Mouse (Mus musculus): ENCODE measurements at regions not wholly inside any gene's neighbourhood (a gene's known extent, or its start where the extent isn't known, plus 50 kb on each side); places are given as distances from the start of the nearest gene placed in this dataset.

DNA sequence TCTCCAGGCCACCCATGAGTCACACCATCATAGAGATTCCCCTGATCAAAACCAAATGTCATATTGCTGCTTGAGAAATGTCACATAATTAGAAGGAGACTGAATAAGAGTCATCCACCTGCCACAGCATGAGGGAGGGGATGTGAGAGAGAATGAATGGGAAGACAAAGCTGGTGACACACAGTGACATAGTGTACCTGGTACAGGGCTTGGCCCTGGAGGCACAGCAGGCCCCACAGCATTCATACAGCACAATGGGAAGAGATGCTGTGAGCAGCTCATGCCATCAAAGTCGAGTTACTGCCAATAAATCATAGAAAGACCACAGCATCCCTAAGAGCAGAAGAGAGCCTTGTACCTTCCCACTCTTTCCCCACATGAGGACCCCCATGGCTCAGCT is 327.8 kb downstream of the Pax3 start:
- no peak for TF ChIP-seq FOSL1 (IDR thresholded peaks at IDR 0.05; ENCODE audit: insufficient read depth, low read length, poor library complexity, severe bottlenecking)
- Histone ChIP-seq H3K36me3 (ENCODE audit: control insufficient read depth, insufficient read depth) (no peaks in the 10 kb centered on the region), H3K79me2 (ENCODE audit: control insufficient read depth, insufficient read depth) (no peaks in the 10 kb centered on the region)

DNA sequence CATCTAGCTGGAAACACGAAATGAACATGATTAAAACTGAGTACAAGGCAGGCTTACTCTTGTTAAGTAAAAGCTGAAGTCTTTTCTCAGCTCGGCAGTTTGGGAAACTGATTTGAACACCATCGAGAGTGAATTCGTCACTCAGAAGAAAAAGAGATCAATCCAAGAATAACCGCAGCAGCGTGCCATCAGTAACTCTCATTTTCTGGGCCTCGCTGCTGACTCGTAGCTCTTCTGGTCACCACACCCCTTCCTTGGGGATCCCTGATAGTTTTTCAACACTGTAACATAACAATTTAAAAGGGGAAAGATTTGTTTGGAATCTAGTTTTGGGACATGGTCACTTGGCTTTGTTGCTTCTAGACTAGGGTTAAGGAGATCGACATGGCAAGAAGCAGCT is 337.0 kb downstream of the Pax3 start:
- H3K79me2 ChIP-seq (ENCODE audit: control insufficient read depth, insufficient read depth): no peaks in the 10 kb centered on the region
- no peak for TF ChIP-seq FOSL1 (IDR thresholded peaks at IDR 0.05; ENCODE audit: insufficient read depth, low read length, poor library complexity, severe bottlenecking)
- no peak for TF ChIP-seq CTCF (IDR thresholded peaks at IDR 0.05; ENCODE audit: control insufficient read depth, insufficient read depth, insufficient read length)
- no peaks in the 10 kb centered on the region for H3K36me3 ChIP-seq (ENCODE audit: control insufficient read depth, insufficient read depth)
- H3K4me3 ChIP-seq (ENCODE audit: insufficient read depth, poor library complexity, severe bottlenecking): no peak overlapping the region
- no peak overlapping the region for H3ac ChIP-seq (ENCODE audit: control insufficient read depth, insufficient read length, low read depth)
- no peaks in the 10 kb centered on the region for H3K27me3 ChIP-seq (ENCODE audit: control insufficient read depth, insufficient read depth, insufficient read length)
- H3K79me3 ChIP-seq (ENCODE audit: low read depth): no peaks in the 10 kb centered on the region

More for the DNA sequence above, 327.8 kb downstream of the Pax3 start:
- Histone ChIP-seq H3K4me3 (ENCODE audit: insufficient read depth, poor library complexity, severe bottlenecking) (no peak overlapping the region), H3K79me3 (ENCODE audit: low read depth) (no peaks in the 10 kb centered on the region), H3ac (ENCODE audit: control insufficient read depth, insufficient read length, low read depth) (no peak overlapping the region), H3K27me3 (ENCODE audit: control insufficient read depth, insufficient read depth, insufficient read length) (no peaks in the 10 kb centered on the region)

GRCm38 (mm10) chr1:77854366-77854765 is 339.5 kb upstream of the Epha4 start:
- no peak overlapping the region for H3K4me3 ChIP-seq (ENCODE audit: insufficient read depth, poor library complexity, severe bottlenecking)
- H3K36me3 ChIP-seq (ENCODE audit: control insufficient read depth, insufficient read depth): no peaks in the 10 kb centered on the region
- H3K27me3 ChIP-seq (ENCODE audit: control insufficient read depth, insufficient read depth, insufficient read length): no peaks in the 10 kb centered on the region
- no peak overlapping the region for H3ac ChIP-seq (ENCODE audit: control insufficient read depth, insufficient read length, low read depth)
- H3K79me3 ChIP-seq (ENCODE audit: low read depth): no peaks in the 10 kb centered on the region
- TF ChIP-seq USF1 (IDR thresholded peaks at IDR 0.05; ENCODE audit: low read depth) (no peak), CEBPB (IDR thresholded peaks at IDR 0.05; ENCODE audit: low read depth) (no peak), MAX (IDR thresholded peaks at IDR 0.05) (no peak), FOSL1 (IDR thresholded peaks at IDR 0.05; ENCODE audit: insufficient read depth, low read length, poor library complexity, severe bottlenecking) (no peak), MYOG (IDR thresholded peaks at IDR 0.05; ENCODE audit: control insufficient read depth, extremely low read depth, insufficient read length) (no peak), MYOD1 (IDR thresholded peaks at IDR 0.05; ENCODE audit: control insufficient read depth, insufficient read length, low read depth) (no peak), CTCF (IDR thresholded peaks at IDR 0.05; ENCODE audit: control insufficient read depth, insufficient read depth, insufficient read length) (no peak)
- H3K79me2 ChIP-seq (ENCODE audit: control insufficient read depth, insufficient read depth): no peaks in the 10 kb centered on the region

- TF ChIP-seq CEBPB (IDR thresholded peaks at IDR 0.05; ENCODE audit: low read depth) (no peak), MYOG (IDR thresholded peaks at IDR 0.05; ENCODE audit: control insufficient read depth, extremely low read depth, insufficient read length) (no peak), MYOD1 (IDR thresholded peaks at IDR 0.05; ENCODE audit: control insufficient read depth, insufficient read length, low read depth) (no peak), USF1 (IDR thresholded peaks at IDR 0.05; ENCODE audit: low read depth) (no peak), CTCF (IDR thresholded peaks at IDR 0.05; ENCODE audit: control insufficient read depth, insufficient read depth, insufficient read length) (no peak), MAX (IDR thresholded peaks at IDR 0.05) (no peak), FOSL1 (IDR thresholded peaks at IDR 0.05; ENCODE audit: insufficient read depth, low read length, poor library complexity, severe bottlenecking) (no peak)
- Histone ChIP-seq H3K4me3 (ENCODE audit: insufficient read depth, poor library complexity, severe bottlenecking) (no peak overlapping the region), H3K79me2 (ENCODE audit: control insufficient read depth, insufficient read depth) (no peaks in the 10 kb centered on the region), H3K79me3 (ENCODE audit: low read depth) (no peaks in the 10 kb centered on the region), H3ac (ENCODE audit: control insufficient read depth, insufficient read length, low read depth) (no peak overlapping the region), H3K36me3 (ENCODE audit: control insufficient read depth, insufficient read depth) (no peaks in the 10 kb centered on the region), H3K27me3 (ENCODE audit: control insufficient read depth, insufficient read depth, insufficient read length) (no peaks in the 10 kb centered on the region)
Measured at GRCm38 (mm10) chr1:77847766-77848615, 333.1 kb upstream of the Epha4 start.

DNA sequence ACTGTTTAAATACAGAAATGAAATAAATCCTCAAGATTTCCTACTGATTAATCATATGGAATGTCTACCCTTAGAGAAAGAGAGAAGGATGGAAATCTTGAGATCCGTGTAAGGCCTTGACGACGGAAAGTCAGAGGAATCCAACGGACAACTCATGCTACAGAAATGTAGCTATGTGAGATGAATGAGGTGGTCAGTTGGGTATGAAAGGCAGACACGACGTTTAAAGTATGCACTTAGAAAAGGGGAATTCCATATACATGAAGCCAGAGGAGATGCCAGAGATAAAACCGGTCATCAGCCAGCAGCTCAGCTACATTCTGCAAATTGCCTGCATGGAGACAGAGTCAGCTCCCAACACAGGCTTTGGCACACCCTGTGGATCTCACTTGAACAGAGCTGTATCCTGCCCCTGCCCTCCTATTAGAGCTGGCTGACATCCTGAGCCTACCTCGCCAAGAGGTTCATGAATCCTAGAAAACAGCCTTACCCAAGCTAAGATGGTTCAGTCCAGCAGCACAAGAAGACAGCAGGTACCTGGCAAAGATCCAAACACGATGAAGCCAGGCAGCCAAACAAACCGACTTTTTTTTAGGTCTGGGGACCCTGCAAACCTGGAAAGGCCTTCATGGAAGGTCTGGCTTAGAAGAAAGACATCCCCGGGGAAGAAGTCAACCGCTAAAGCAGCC is 331.3 kb upstream of the Epha4 start:
- no peak for TF ChIP-seq MYOG (IDR thresholded peaks at IDR 0.05; ENCODE audit: control insufficient read depth, extremely low read depth, insufficient read length)
- no peak for TF ChIP-seq FOSL1 (IDR thresholded peaks at IDR 0.05; ENCODE audit: insufficient read depth, low read length, poor library complexity, severe bottlenecking)
- no peak for TF ChIP-seq USF1 (IDR thresholded peaks at IDR 0.05; ENCODE audit: low read depth)
- TF ChIP-seq CEBPB (IDR thresholded peaks at IDR 0.05; ENCODE audit: low read depth): no peak
- no peak for TF ChIP-seq MYOD1 (IDR thresholded peaks at IDR 0.05; ENCODE audit: control insufficient read depth, insufficient read length, low read depth)
- no peak for TF ChIP-seq CTCF (IDR thresholded peaks at IDR 0.05; ENCODE audit: control insufficient read depth, insufficient read depth, insufficient read length)
- TF ChIP-seq MAX (IDR thresholded peaks at IDR 0.05): no peak
- no peaks in the 10 kb centered on the region for H3K79me2 ChIP-seq (ENCODE audit: control insufficient read depth, insufficient read depth)
- no peaks in the 10 kb centered on the region for H3K36me3 ChIP-seq (ENCODE audit: control insufficient read depth, insufficient read depth)
- no peak overlapping the region for H3K4me3 ChIP-seq (ENCODE audit: insufficient read depth, poor library complexity, severe bottlenecking)
- H3K79me3 ChIP-seq (ENCODE audit: low read depth): no peaks in the 10 kb centered on the region
- H3K27me3 ChIP-seq (ENCODE audit: control insufficient read depth, insufficient read depth, insufficient read length): no peaks in the 10 kb centered on the region
- H3ac ChIP-seq (ENCODE audit: control insufficient read depth, insufficient read length, low read depth): no peak overlapping the region

GRCm38 (mm10) chr1:77840672-77841071 is 325.8 kb upstream of the Epha4 start:
- no peaks in the 10 kb centered on the region for H3K27me3 ChIP-seq (ENCODE audit: control insufficient read depth, insufficient read depth, insufficient read length)
- H3K79me2 ChIP-seq (ENCODE audit: control insufficient read depth, insufficient read depth): no peaks in the 10 kb centered on the region
- H3ac ChIP-seq (ENCODE audit: control insufficient read depth, insufficient read length, low read depth): no peak overlapping the region
- no peak overlapping the region for H3K4me3 ChIP-seq (ENCODE audit: insufficient read depth, poor library complexity, severe bottlenecking)
- H3K79me3 ChIP-seq (ENCODE audit: low read depth): no peaks in the 10 kb centered on the region
- no peaks in the 10 kb centered on the region for H3K36me3 ChIP-seq (ENCODE audit: control insufficient read depth, insufficient read depth)
- TF ChIP-seq FOSL1 (IDR thresholded peaks at IDR 0.05; ENCODE audit: insufficient read depth, low read length, poor library complexity, severe bottlenecking): no peak

All from C2C12 (cell line).